Mouse (Mus musculus): ENCODE measurements around the gene Olfr586. TPM values are rescaled to one million over a fixed set of nuclear protein-coding genes. Genes with fewer than 3 reads are reported as not detected.

The Olfr586 gene
- not detected for polyA plus RNA-seq (2014; fragmentation: Illumina TruSeq; extraction: RNeasy Lipid Tissue Mini Kit (QIAGEN cat#74804); ENCODE audit: insufficient read depth, low read depth, low replicate concordance)

DNA sequence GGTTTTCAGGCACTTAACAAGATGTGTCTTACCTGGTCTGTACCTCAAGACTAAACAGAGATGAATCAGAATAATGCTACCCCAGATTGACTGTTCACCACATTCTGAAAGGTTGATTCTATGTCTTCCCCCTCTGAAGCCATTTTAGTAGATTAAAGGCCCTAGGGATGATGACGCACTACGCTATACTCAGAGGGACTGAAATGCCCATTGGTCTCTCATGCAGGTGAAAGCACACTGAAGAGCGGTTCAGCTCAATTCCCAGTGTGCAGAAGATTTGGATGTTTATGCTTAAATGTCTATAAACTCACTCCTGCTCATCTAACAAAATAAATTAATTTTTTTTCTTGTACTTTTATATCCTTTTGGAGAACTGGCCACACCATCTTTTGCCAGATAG, at the start of gene Olfr586:
TSS of gene Olfr586 (minus strand) at position 101 of the 400 bp plus-strand sequence.

DNA sequence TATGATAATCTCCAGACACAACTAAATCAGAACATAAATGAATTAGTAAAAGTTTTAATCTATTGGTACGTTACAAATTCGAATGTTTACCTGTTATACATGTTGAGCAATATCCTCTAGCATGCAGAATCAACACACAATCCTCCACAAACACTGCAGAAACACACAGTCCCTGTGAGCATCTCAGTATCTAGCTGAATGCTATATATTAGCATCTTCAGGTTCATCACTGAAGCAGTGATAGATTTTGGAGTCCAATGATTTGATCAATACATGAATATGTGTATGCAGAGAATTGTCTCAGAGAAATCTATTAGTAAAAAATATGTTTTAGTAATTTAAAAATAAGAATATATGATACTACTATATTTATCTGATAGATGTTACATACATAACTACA, 30.8 kb upstream of the Olfr586 start, which contains the start of gene Olfr589:
TSS of gene Olfr589 (minus strand) at position 101 of the 400 bp plus-strand sequence.

DNA sequence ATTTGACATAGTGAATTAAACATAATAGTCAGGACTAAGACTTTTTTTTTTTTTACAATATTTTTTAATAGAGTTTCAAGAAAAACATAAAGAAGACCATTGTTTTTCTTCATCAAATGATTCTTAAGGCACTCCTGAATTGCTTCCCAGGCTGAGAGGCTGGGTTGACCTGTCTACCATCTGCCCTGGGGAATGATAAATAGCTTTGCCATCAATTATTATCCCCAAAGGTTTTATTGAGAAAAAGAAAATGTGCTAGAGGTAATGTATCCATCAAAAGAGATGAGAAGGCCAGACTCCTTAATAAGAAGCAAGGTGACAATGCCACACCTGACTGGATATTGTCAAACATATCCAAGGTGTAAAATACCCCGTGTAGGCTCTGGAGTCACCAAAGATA, 15.1 kb upstream of the Olfr586 start, which contains the start of gene Olfr588-ps1:
TSS of gene Olfr588-ps1 (plus strand) at position 301 of the 400 bp plus-strand sequence.

DNA sequence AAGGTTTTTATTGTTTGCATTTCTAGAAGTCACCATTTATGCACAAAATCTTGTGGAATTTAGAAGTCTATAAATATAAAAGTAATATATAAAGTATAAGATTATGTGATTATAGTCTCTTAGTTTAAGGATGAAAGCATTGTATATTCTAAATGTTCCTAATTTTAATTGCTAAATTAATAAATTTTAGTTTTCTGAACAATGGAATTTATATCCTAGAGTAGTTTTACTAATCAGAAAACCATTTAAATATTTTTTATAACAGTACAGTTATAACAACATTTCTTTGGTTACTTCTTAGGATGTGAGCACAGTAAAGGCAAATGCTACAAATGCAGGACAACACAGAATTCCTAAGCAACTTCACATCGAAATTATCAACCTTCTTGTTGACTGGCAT, 28.0 kb downstream of the Olfr586 start, which contains the start of gene Olfr585:
TSS of gene Olfr585 (plus strand) at position 301 of the 400 bp plus-strand sequence.

DNA sequence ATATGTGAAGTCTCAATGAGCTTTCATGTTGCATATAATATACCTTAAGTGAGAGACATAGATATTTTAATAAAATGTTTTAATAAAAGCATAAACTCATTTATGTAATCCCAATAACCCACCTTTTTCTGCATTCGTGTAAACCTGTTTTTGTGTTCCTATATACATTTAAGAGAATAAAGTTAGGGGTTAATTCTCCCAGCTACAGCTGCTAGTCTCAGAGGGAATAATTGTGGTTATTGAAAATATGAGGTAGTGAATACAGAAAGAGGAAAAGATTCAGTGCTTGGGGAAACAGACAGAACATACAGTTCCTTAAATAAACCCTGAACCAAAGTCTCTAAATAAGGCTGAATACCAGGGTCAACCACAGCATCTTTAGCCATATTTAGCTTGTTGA, 43.9 kb downstream of the Olfr586 start, which contains the start of gene Olfr584:
TSS of gene Olfr584 (plus strand) at position 301 of the 400 bp plus-strand sequence.

Other genes starting within 250 kb of the Olfr586 start
- not detected for gene Olfr568, start 248.5 kb downstream of the Olfr586 start, polyA plus RNA-seq (2014; fragmentation: Illumina TruSeq; extraction: RNeasy Lipid Tissue Mini Kit (QIAGEN cat#74804); ENCODE audit: insufficient read depth, low read depth, low replicate concordance)
- not detected for gene Olfr569, start 234.8 kb downstream of the Olfr586 start, polyA plus RNA-seq (2014; fragmentation: Illumina TruSeq; extraction: RNeasy Lipid Tissue Mini Kit (QIAGEN cat#74804); ENCODE audit: insufficient read depth, low read depth, low replicate concordance)
- gene Olfr570, start 231.1 kb downstream of the Olfr586 start, polyA plus RNA-seq (2014; fragmentation: Illumina TruSeq; extraction: RNeasy Lipid Tissue Mini Kit (QIAGEN cat#74804); ENCODE audit: insufficient read depth, low read depth, low replicate concordance): not detected
- gene Olfr571, start 208.1 kb downstream of the Olfr586 start, polyA plus RNA-seq (2014; fragmentation: Illumina TruSeq; extraction: RNeasy Lipid Tissue Mini Kit (QIAGEN cat#74804); ENCODE audit: insufficient read depth, low read depth, low replicate concordance): not detected
- gene Olfr572, start 201.2 kb downstream of the Olfr586 start, polyA plus RNA-seq (2014; fragmentation: Illumina TruSeq; extraction: RNeasy Lipid Tissue Mini Kit (QIAGEN cat#74804); ENCODE audit: insufficient read depth, low read depth, low replicate concordance): not detected
- gene Olfr573-ps1, start 183.1 kb downstream of the Olfr586 start, polyA plus RNA-seq (2014; fragmentation: Illumina TruSeq; extraction: RNeasy Lipid Tissue Mini Kit (QIAGEN cat#74804); ENCODE audit: insufficient read depth, low read depth, low replicate concordance): not detected
- not detected for gene Olfr574, start 177.2 kb downstream of the Olfr586 start, polyA plus RNA-seq (2014; fragmentation: Illumina TruSeq; extraction: RNeasy Lipid Tissue Mini Kit (QIAGEN cat#74804); ENCODE audit: insufficient read depth, low read depth, low replicate concordance)
- not detected for gene Olfr575, start 166.9 kb downstream of the Olfr586 start, polyA plus RNA-seq (2014; fragmentation: Illumina TruSeq; extraction: RNeasy Lipid Tissue Mini Kit (QIAGEN cat#74804); ENCODE audit: insufficient read depth, low read depth, low replicate concordance)
- gene Olfr576, start 163.0 kb downstream of the Olfr586 start, polyA plus RNA-seq (2014; fragmentation: Illumina TruSeq; extraction: RNeasy Lipid Tissue Mini Kit (QIAGEN cat#74804); ENCODE audit: insufficient read depth, low read depth, low replicate concordance): not detected
- gene Olfr577, start 149.7 kb downstream of the Olfr586 start, polyA plus RNA-seq (2014; fragmentation: Illumina TruSeq; extraction: RNeasy Lipid Tissue Mini Kit (QIAGEN cat#74804); ENCODE audit: insufficient read depth, low read depth, low replicate concordance): not detected
- gene Olfr578, start 136.3 kb downstream of the Olfr586 start, polyA plus RNA-seq (2014; fragmentation: Illumina TruSeq; extraction: RNeasy Lipid Tissue Mini Kit (QIAGEN cat#74804); ENCODE audit: insufficient read depth, low read depth, low replicate concordance): not detected
- not detected for gene Olfr582, start 87.6 kb downstream of the Olfr586 start, polyA plus RNA-seq (2014; fragmentation: Illumina TruSeq; extraction: RNeasy Lipid Tissue Mini Kit (QIAGEN cat#74804); ENCODE audit: insufficient read depth, low read depth, low replicate concordance)
- gene Olfr583, start 74.3 kb downstream of the Olfr586 start, polyA plus RNA-seq (2014; fragmentation: Illumina TruSeq; extraction: RNeasy Lipid Tissue Mini Kit (QIAGEN cat#74804); ENCODE audit: insufficient read depth, low read depth, low replicate concordance): not detected
- gene Olfr584, start 43.8 kb downstream of the Olfr586 start, polyA plus RNA-seq (2014; fragmentation: Illumina TruSeq; extraction: RNeasy Lipid Tissue Mini Kit (QIAGEN cat#74804); ENCODE audit: insufficient read depth, low read depth, low replicate concordance): not detected
- not detected for gene Olfr585, start 27.9 kb downstream of the Olfr586 start, polyA plus RNA-seq (2014; fragmentation: Illumina TruSeq; extraction: RNeasy Lipid Tissue Mini Kit (QIAGEN cat#74804); ENCODE audit: insufficient read depth, low read depth, low replicate concordance)
- gene Olfr588-ps1, start 15.2 kb upstream of the Olfr586 start, polyA plus RNA-seq (2014; fragmentation: Illumina TruSeq; extraction: RNeasy Lipid Tissue Mini Kit (QIAGEN cat#74804); ENCODE audit: insufficient read depth, low read depth, low replicate concordance): not detected
- gene Olfr589, start 30.7 kb upstream of the Olfr586 start, polyA plus RNA-seq (2014; fragmentation: Illumina TruSeq; extraction: RNeasy Lipid Tissue Mini Kit (QIAGEN cat#74804); ENCODE audit: insufficient read depth, low read depth, low replicate concordance): not detected
- gene Olfr591, start 52.7 kb upstream of the Olfr586 start, polyA plus RNA-seq (2014; fragmentation: Illumina TruSeq; extraction: RNeasy Lipid Tissue Mini Kit (QIAGEN cat#74804); ENCODE audit: insufficient read depth, low read depth, low replicate concordance): not detected
- not detected for gene Olfr592, start 59.2 kb upstream of the Olfr586 start, polyA plus RNA-seq (2014; fragmentation: Illumina TruSeq; extraction: RNeasy Lipid Tissue Mini Kit (QIAGEN cat#74804); ENCODE audit: insufficient read depth, low read depth, low replicate concordance)
- gene Olfr593, start 86.2 kb upstream of the Olfr586 start, polyA plus RNA-seq (2014; fragmentation: Illumina TruSeq; extraction: RNeasy Lipid Tissue Mini Kit (QIAGEN cat#74804); ENCODE audit: insufficient read depth, low read depth, low replicate concordance): not detected
- gene Olfr594, start 91.4 kb upstream of the Olfr586 start, polyA plus RNA-seq (2014; fragmentation: Illumina TruSeq; extraction: RNeasy Lipid Tissue Mini Kit (QIAGEN cat#74804); ENCODE audit: insufficient read depth, low read depth, low replicate concordance): not detected
- not detected for gene Usp17ld, start 126.9 kb upstream of the Olfr586 start, polyA plus RNA-seq (2014; fragmentation: Illumina TruSeq; extraction: RNeasy Lipid Tissue Mini Kit (QIAGEN cat#74804); ENCODE audit: insufficient read depth, low read depth, low replicate concordance)
- not detected for gene Olfr596, start 180.0 kb upstream of the Olfr586 start, polyA plus RNA-seq (2014; fragmentation: Illumina TruSeq; extraction: RNeasy Lipid Tissue Mini Kit (QIAGEN cat#74804); ENCODE audit: insufficient read depth, low read depth, low replicate concordance)
- gene Olfr597, start 190.7 kb upstream of the Olfr586 start, polyA plus RNA-seq (2014; fragmentation: Illumina TruSeq; extraction: RNeasy Lipid Tissue Mini Kit (QIAGEN cat#74804); ENCODE audit: insufficient read depth, low read depth, low replicate concordance): not detected
- not detected for gene Olfr598, start 197.9 kb upstream of the Olfr586 start, polyA plus RNA-seq (2014; fragmentation: Illumina TruSeq; extraction: RNeasy Lipid Tissue Mini Kit (QIAGEN cat#74804); ENCODE audit: insufficient read depth, low read depth, low replicate concordance)
- not detected for gene Olfr599, start 210.3 kb upstream of the Olfr586 start, polyA plus RNA-seq (2014; fragmentation: Illumina TruSeq; extraction: RNeasy Lipid Tissue Mini Kit (QIAGEN cat#74804); ENCODE audit: insufficient read depth, low read depth, low replicate concordance)
- not detected for gene Olfr600, start 224.0 kb upstream of the Olfr586 start, polyA plus RNA-seq (2014; fragmentation: Illumina TruSeq; extraction: RNeasy Lipid Tissue Mini Kit (QIAGEN cat#74804); ENCODE audit: insufficient read depth, low read depth, low replicate concordance)
- not detected for gene Olfr601, start 237.0 kb upstream of the Olfr586 start, polyA plus RNA-seq (2014; fragmentation: Illumina TruSeq; extraction: RNeasy Lipid Tissue Mini Kit (QIAGEN cat#74804); ENCODE audit: insufficient read depth, low read depth, low replicate concordance)